Mouse (Mus musculus): ENCODE measurements at regions not wholly inside any gene's neighbourhood (a gene's known extent, or its start where the extent isn't known, plus 50 kb on each side); places are given as distances from the start of the nearest gene placed in this dataset.

DNA sequence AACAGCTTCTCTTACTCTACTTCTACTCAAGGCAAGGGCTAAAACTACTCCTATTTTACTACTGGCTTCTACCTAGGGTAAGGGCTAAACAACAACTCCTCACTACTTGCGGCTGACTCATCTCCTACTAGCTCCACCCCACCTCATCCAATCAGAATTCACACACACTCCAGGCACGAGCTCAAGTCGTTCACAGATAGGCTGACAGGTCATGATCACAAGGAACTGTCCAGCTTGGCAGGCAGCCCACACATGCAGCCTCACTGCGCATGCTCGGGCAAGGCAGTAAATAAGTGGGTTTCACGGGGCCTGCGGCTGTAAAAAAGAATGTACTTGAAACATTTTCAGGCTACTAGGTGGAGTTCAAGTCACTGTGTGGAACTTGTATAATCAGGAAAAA lies 197.6 kb downstream of the Ccdc50 start:
- DNase-seq (ENCODE audit: extremely low spot score in 1 of 2, low spot score in 1 of 2), result no peak

DNA sequence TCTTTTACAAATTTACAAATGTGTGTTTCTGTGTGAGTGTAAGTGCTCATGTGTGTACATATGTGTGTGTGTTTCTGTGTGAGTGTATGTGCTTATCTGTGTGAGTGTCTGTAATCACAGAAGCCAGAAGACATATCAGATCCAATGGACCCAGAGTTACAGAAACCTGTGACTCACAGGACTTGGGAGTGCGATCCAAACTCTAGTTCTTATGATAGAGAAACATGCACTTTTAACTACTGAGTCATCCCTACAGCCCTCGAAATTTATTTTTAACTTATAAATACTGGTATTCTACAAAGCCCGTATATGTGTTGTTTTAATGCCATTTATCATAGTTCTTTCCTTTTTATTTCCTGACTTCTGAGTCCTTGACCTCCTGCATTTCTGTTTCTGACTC lies 220.7 kb downstream of the Ccdc50 start:
- DNase-seq (ENCODE audit: extremely low spot score in 1 of 2, low spot score in 1 of 2), result peak in 1 of 2 experiments; percentile 7

DNA sequence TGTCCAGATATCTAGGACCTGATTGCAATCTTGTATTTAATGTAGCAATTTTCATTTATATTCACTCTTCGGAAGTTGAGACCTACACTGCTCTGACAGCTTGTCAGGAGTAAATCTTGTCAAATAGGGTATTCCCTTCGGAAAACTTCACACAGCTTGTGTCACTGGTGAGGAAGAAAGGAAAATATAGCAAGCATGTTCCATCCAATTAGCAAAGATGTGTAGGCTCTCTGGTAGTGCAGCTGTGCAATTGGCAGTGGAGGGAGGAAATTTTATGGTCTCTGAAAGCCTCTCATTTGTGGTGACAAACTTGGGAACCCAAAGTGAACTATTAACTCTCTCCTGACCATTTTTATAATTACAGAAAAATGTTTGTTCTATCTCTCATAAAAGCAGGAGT lies 252.6 kb downstream of the Ccdc50 start:
- DNase-seq (ENCODE audit: extremely low spot score in 1 of 2, low spot score in 1 of 2), result peak in 1 of 2 experiments; percentile 1

DNA sequence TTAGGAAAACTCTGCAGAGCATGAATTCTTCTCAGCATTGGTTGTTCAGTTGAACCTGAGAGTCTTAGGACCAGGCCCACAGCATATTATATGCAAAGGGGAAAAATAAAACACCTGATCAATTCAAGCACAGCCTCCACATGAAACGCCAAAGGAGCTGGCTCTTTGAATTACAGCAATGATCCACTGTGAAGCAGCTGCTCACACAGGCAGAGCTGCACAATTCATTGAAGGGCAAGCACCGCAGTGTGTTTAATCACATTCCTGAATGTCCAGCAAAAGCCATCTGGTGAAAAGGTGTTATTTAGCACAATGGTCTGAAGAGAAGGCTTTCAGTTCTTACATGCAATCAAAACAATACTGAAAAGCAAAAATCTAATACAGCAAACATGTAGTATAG lies 289.6 kb downstream of the Ccdc50 start:
- no peak for DNase-seq (ENCODE audit: extremely low spot score in 1 of 2, low spot score in 1 of 2)

DNA sequence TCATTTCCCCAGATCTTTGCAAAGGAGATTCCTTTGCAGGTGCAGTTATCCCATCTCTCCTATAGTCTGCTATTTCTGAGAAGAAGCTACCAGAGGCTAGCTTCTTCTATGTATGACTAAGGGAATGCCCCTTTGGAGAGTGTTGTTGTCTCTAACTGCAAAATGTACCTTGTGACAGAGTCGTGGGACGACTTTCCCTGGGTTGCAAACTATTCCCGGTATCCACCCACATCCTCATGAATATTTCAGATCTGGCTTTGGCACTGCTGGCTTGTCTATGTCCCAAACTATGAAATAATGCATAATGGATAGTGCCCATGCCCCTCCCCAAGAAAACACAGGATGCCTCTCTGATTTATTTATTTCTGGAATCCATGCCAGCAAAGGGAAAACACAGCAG lies 294.3 kb downstream of the Ccdc50 start:
- peak; percentile 70 to 73 for DNase-seq (ENCODE audit: extremely low spot score in 1 of 2, low spot score in 1 of 2)

DNA sequence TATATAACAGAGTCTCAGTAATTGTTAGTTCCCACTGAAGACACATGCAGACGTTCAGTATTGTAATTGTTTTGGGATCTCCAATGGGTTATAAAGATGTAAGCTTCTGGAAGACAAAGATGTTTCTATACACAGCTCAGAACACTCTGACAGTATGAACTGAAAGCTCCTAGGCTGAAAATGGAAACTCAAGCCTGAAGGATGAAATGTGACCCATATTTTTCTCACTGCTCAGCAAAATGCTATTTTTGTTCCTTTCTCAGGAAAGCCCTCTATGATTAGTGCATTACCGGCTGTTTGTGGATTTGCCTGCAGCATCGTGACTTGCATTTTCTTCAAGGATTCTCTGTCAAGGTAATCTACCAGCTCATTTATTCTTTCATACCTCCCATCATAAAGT lies 295.2 kb downstream of the Ccdc50 start:
- DNase-seq (ENCODE audit: extremely low spot score in 1 of 2, low spot score in 1 of 2), result peak; percentile 14 to 41

GRCm38 (mm10) chr16:27709946-27710345 lies 321.3 kb downstream of the Ccdc50 start:
- DNase-seq (ENCODE audit: extremely low spot score in 1 of 2, low spot score in 1 of 2), result no peak

DNA sequence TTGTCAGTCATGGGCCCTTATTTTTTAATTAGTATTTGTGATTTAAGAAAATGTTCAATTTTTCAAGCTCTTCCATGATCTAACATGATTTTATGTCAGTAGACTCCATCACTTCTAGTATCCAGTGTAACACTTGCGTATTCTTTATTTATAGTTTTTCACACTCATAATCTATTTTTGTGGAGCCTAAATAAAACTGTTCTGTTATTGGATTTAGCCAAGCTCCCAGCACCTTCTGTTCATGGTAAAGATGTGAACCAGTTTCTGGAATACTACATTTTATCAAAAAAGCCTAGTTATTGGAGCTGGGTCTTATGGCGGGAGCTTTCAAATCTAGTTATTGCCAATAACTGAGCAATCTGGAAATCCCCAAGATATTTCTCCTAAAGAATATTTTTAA lies 334.8 kb downstream of the Ccdc50 start:
- no peak for DNase-seq (ENCODE audit: extremely low spot score in 1 of 2, low spot score in 1 of 2)

All from frontal cortex, adult 2 months (tissue).